Mouse (Mus musculus) olfactory bulb, adult 2 months (tissue): ENCODE results near the gene Abcb1a. TPM values are rescaled to one million over a fixed set of nuclear protein-coding genes. Genes with fewer than 3 reads are reported as not detected.
"Not testable (repeated sequence)": the region's sequence is repeated elsewhere in the genome, so short reads cannot be mapped to it uniquely, and the experiment has no call there.

ENCODE experiments used
- H3K27ac ChIP-seq: fragments of 200-500 bp; 2 replicates; pipeline ENCODE4 v1.5.1; 2012; ENCODE audit warnings: low read depth, low read length; ENCODE audit not compliant: insufficient read depth
- H3K4me1 ChIP-seq: fragments of 200-500 bp; 2 replicates; pipeline ENCODE4 v1.6.1; 2012; ENCODE audit warnings: low read length; ENCODE audit not compliant: control insufficient read depth, insufficient read depth
- H3K4me3 ChIP-seq: fragments of 200-500 bp; 2 replicates; pipeline ENCODE4 v1.5.1; 2012; ENCODE audit warnings: mild to moderate bottlenecking, low read depth, low read length, moderate library complexity; ENCODE audit not compliant: insufficient read depth
- CTCF ChIP-seq: fragments of 200-500 bp; IDR thresholded peaks from 2 replicates; pipeline ENCODE4 v1.5.1; 2012; ENCODE audit warnings: low read depth, mild to moderate bottlenecking, low read length, moderate library complexity; ENCODE audit not compliant: insufficient read depth
- POLR2A ChIP-seq: fragments of 200-500 bp; IDR thresholded peaks from 2 replicates; pipeline ENCODE4 v1.6.1; 2012; ENCODE audit warnings: mild to moderate bottlenecking, low read depth, low read length, moderate library complexity; ENCODE audit not compliant: insufficient read depth
- WGBS: fragments of 180-500 bp; shearing (Covaris S2); methylation state at CpG from one replicate; pipeline ENCODE4 v1.1.7; 2018; 5-methylcytosine and 5-hydroxymethylcytosine counted together
- polyA plus RNA-seq: library from polyadenylated mRNA; stranded (reverse); fragments of >200 nt; gene quantifications from 2 replicates; pipeline ENCODE4 v1.2.4, GENCODE M21; 2012; ENCODE audit warnings: low replicate concordance; ENCODE audit not compliant: missing spikeins, insufficient read depth, insufficient read length

The Abcb1a gene
- polyA plus RNA-seq, 1 experiment: not detected

- WGBS: 52% methylated on average over 1 of the region's 1 CpGs
- H3K4me1 ChIP-seq: no peaks in the 10 kb centered on the region
- H3K4me3 ChIP-seq: no peak overlapping the region
- TF ChIP-seq CTCF (no peak), POLR2A (no peak)
- H3K27ac ChIP-seq: no peak overlapping the region
These were observed 59.7 kb downstream of the Abcb1a start for GRCm38 (mm10) chr5:8719556-8719955.

- Histone ChIP-seq H3K4me3 (no peak overlapping the region), H3K27ac (no peak overlapping the region), H3K4me1 (no peaks in the 10 kb centered on the region)
- WGBS: 86% methylated on average over 1 of the region's 1 CpGs
- TF ChIP-seq POLR2A (no peak), CTCF (no peak)
These were observed 62.3 kb downstream of the Abcb1a start for GRCm38 (mm10) chr5:8722224-8722623.

- Histone ChIP-seq H3K4me1 (no peaks in the 10 kb centered on the region), H3K27ac (no peak overlapping the region), H3K4me3 (no peak overlapping the region)
- TF ChIP-seq POLR2A: no peak
- TF ChIP-seq CTCF: no peak
- WGBS: 81% methylated on average over 5 of the region's 5 CpGs
These were observed 63.0 kb downstream of the Abcb1a start for GRCm38 (mm10) chr5:8722867-8723266.

GRCm38 (mm10) chr5:8727760-8728159, 67.9 kb downstream of the Abcb1a start:
- no peak overlapping the region for H3K4me3 ChIP-seq
- no peak overlapping the region for H3K27ac ChIP-seq
- TF ChIP-seq CTCF: no peak
- TF ChIP-seq POLR2A: no peak
- H3K4me1 ChIP-seq: no peaks in the 10 kb centered on the region
- WGBS: 59% methylated on average over 4 of the region's 4 CpGs

GRCm38 (mm10) chr5:8732639-8733038, 72.8 kb downstream of the Abcb1a start:
- Histone ChIP-seq H3K4me3 (no peak overlapping the region), H3K4me1 (no peaks in the 10 kb centered on the region), H3K27ac (no peak overlapping the region)
- no peak for TF ChIP-seq CTCF
- no peak for TF ChIP-seq POLR2A

- H3K4me1 ChIP-seq, H3K27ac ChIP-seq, H3K4me3 ChIP-seq: not testable (repeated sequence)
- WGBS: 83% methylated on average over 10 of the region's 10 CpGs
These were observed 73.4 kb downstream of the Abcb1a start for GRCm38 (mm10) chr5:8733307-8733706.

- Histone ChIP-seq H3K4me1 (no peaks in the 10 kb centered on the region), H3K4me3 (no peak overlapping the region), H3K27ac (no peak overlapping the region)
- TF ChIP-seq POLR2A (no peak), CTCF (no peak)
- WGBS: 74% methylated on average over 4 of the region's 4 CpGs
These were observed 76.5 kb downstream of the Abcb1a start for GRCm38 (mm10) chr5:8736389-8736788.

GRCm38 (mm10) chr5:8737062-8737461, 77.2 kb downstream of the Abcb1a start:
- 89% methylated on average over 4 of the region's 4 CpGs for WGBS
- H3K4me1 ChIP-seq: no peaks in the 10 kb centered on the region
- no peak overlapping the region for H3K4me3 ChIP-seq
- H3K27ac ChIP-seq: no peak overlapping the region
- TF ChIP-seq POLR2A: no peak
- TF ChIP-seq CTCF: no peak

GRCm38 (mm10) chr5:8747244-8747643, 87.4 kb downstream of the Abcb1a start:
- 97% methylated on average over 13 of the region's 13 CpGs for WGBS
- H3K4me1 ChIP-seq, H3K4me3 ChIP-seq, H3K27ac ChIP-seq: not testable (repeated sequence)

- TF ChIP-seq CTCF (no peak), POLR2A (no peak)
- Histone ChIP-seq H3K4me1 (no peaks in the 10 kb centered on the region), H3K4me3 (no peak overlapping the region), H3K27ac (no peak overlapping the region)
- WGBS: 73% methylated on average over 3 of the region's 3 CpGs
These were observed 113.0 kb downstream of the Abcb1a start for GRCm38 (mm10) chr5:8772866-8773265.
